In genomic region chr5:115908699-115909098, GRCm38 (mm10) we compare ENCODE assay signal across 10 mouse cellular contexts.
A peak's percentile ranks its signal among the peaks of the same experiment; 100 is the strongest.
DNase-seq lines count a peak whose midpoint lies in the region; ATAC-seq and TF ChIP-seq lines count a peak whose summit lies in the region.
"Had no signal": no experiment of that assay in that cellular context is flagged by ENCODE, and none has a peak within 500 bp of the region (broad histone marks: within the 10 kb centered on the region; RNA-seq: fewer than 3 reads in every experiment).

No protein-coding gene starts in this region.

- ATAC-seq in heart, embryonic 12.5 days (ENCODE audit: insufficient number of reproducible peaks, low FRiP score), result no peak
- no peak for ATAC-seq in embryonic facial prominence, embryonic 13.5 days (ENCODE audit: insufficient number of reproducible peaks, insufficient read depth, low FRiP score, low TSS enrichment, low read depth)
- ATAC-seq in liver, embryonic 16.5 days (ENCODE audit: low read depth), result no peak
- ATAC-seq: inflammation-experienced regulatory T-cells, adult 6 months had no signal

- no peak overlapping the region for H3K9ac ChIP-seq in heart, embryonic 12.5 days
- H3K9ac ChIP-seq in heart, adult 2 months (ENCODE audit: low read depth, low read length), result no peak overlapping the region
- no peak overlapping the region for H3K9ac ChIP-seq in embryonic facial prominence, embryonic 13.5 days
- H3K9ac ChIP-seq in liver, embryonic 16.5 days (ENCODE audit: low read depth, low read length), result no peak overlapping the region

- no peak for DNase-seq in heart, adult 2 months
- DNase-seq in cerebellum, adult 9-11 months, result peak; percentile 50
- DNase-seq in adrenal gland, postnatal 14 days, result no peak
- DNase-seq in layer of hippocampus, postnatal 25 days (ENCODE audit: extremely low spot score in 1 of 2, low spot score in 1 of 2), result no peak
- DNase-seq in B cell, adult 2 months, result no peak

- H3K79me2 ChIP-seq in heart, adult 2 months (replicated peaks; ENCODE audit: control insufficient read depth, insufficient read depth, low read length), result no peaks in the 10 kb centered on the region

- peaks cover 45% of the 10 kb centered on the region for H3K4me1 ChIP-seq in heart, embryonic 12.5 days (replicated peaks)
- no peaks in the 10 kb centered on the region for H3K4me1 ChIP-seq in heart, adult 2 months (ENCODE audit: control insufficient read depth, insufficient read depth, low read length)
- H3K4me1 ChIP-seq in embryonic facial prominence, embryonic 13.5 days, result peaks cover 21% of the 10 kb centered on the region
- no peaks in the 10 kb centered on the region; the same call in 1 of the 2 replicates for H3K4me1 ChIP-seq in liver, embryonic 16.5 days (ENCODE audit: control insufficient read depth, low read depth, low read length)

- TF ChIP-seq POLR2A in heart, adult 2 months (IDR thresholded peaks at IDR 0.05; ENCODE audit: insufficient read depth, low read depth, low read length), result no peak

- H3K4me2 ChIP-seq in heart, embryonic 12.5 days, result peak overlapping the region; percentile 92
- H3K4me2 ChIP-seq in embryonic facial prominence, embryonic 13.5 days, result peak overlapping the region; percentile 75
- peak overlapping the region; percentile 52 for H3K4me2 ChIP-seq in liver, embryonic 16.5 days (ENCODE audit: low read depth, low read length)

- no peak overlapping the region for H3K4me3 ChIP-seq in heart, embryonic 12.5 days
- no peak overlapping the region for H3K4me3 ChIP-seq in heart, adult 2 months
- no peak overlapping the region for H3K4me3 ChIP-seq in embryonic facial prominence, embryonic 13.5 days
- peak overlapping the region; percentile 33 for H3K4me3 ChIP-seq in liver, embryonic 16.5 days (ENCODE audit: low read depth, low read length)

- no peak for TF ChIP-seq EP300 in heart, adult 2 months (IDR thresholded peaks at IDR 0.05; ENCODE audit: insufficient read depth, low read depth, low read length)

- H3K27ac ChIP-seq in heart, embryonic 12.5 days (ENCODE audit: poor library complexity, severe bottlenecking), result no peak overlapping the region
- H3K27ac ChIP-seq in heart, adult 2 months, result no peak overlapping the region
- H3K27ac ChIP-seq in embryonic facial prominence, embryonic 13.5 days, result no peak overlapping the region
- no peak overlapping the region for H3K27ac ChIP-seq in liver, embryonic 16.5 days (ENCODE audit: low read length)

- no peak for TF ChIP-seq CTCF in heart, adult 2 months (IDR thresholded peaks at IDR 0.05)

- intact Hi-C loops in heart, adult 2 months (cut with DNase I), result no loop called here

- no peaks in the 10 kb centered on the region for H3K36me3 ChIP-seq in heart, embryonic 12.5 days
- no peaks in the 10 kb centered on the region for H3K36me3 ChIP-seq in heart, adult 2 months (ENCODE audit: control insufficient read depth, insufficient read depth, low read length)
- no peaks in the 10 kb centered on the region for H3K36me3 ChIP-seq in embryonic facial prominence, embryonic 13.5 days
- H3K36me3 ChIP-seq in liver, embryonic 16.5 days (ENCODE audit: control insufficient read depth, insufficient read depth), result no peaks in the 10 kb centered on the region

- no peaks in the 10 kb centered on the region for H3K9me3 ChIP-seq in heart, embryonic 12.5 days (replicated peaks)
- no peaks in the 10 kb centered on the region for H3K9me3 ChIP-seq in embryonic facial prominence, embryonic 13.5 days
- no peaks in the 10 kb centered on the region for H3K9me3 ChIP-seq in liver, embryonic 16.5 days (replicated peaks; ENCODE audit: control insufficient read depth, low read length)

- 54% methylated on average over 12 of the region's 12 CpGs for WGBS in heart, embryonic 12.5 days
- 72% methylated on average over 12 of the region's 12 CpGs for WGBS in heart, adult 2 months
- 57% methylated on average over 12 of the region's 12 CpGs for WGBS in embryonic facial prominence, embryonic 13.5 days
- 77% methylated on average over 12 of the region's 12 CpGs for WGBS in liver, embryonic 16.5 days (ENCODE audit: insufficient replicate concordance)

- H3K27me3 ChIP-seq in heart, embryonic 12.5 days (replicated peaks), result no peaks in the 10 kb centered on the region
- H3K27me3 ChIP-seq in heart, adult 2 months (ENCODE audit: control insufficient read depth, insufficient read depth, low read length), result no peaks in the 10 kb centered on the region
- no peaks in the 10 kb centered on the region for H3K27me3 ChIP-seq in embryonic facial prominence, embryonic 13.5 days
- H3K27me3 ChIP-seq in liver, embryonic 16.5 days (ENCODE audit: control insufficient read depth, insufficient read depth, low read depth, low read length), result no peaks in the 10 kb centered on the region
- H3K27me3 ChIP-seq: CH12.LX had no signal
